Mouse (Mus musculus) kidney, postnatal 0 days (tissue): ENCODE results near the gene Tmem182. TPM values are rescaled to one million over a fixed set of nuclear protein-coding genes. Genes with fewer than 3 reads are reported as not detected.
A peak's percentile ranks its signal among the peaks of the same experiment; 100 is the strongest.

Experiments
- ATAC-seq: fragments of 200-750 bp; cut with Nextera tagmentation; replicated peaks from 2 replicates; pipeline ENCODE4 v1.8.0; 2017; ENCODE audit warnings: low read depth, moderate number of reproducible peaks, moderate TSS enrichment, moderate library complexity; ENCODE audit not compliant: low FRiP score
- DNase-seq: peaks from one replicate; pipeline ENCODE4 v3.0.0-alpha.2; 2016; ENCODE audit warnings: low spot score
- H3K27ac ChIP-seq: fragments of 300-500 bp; sonication (generic); 2 replicates; pipeline ENCODE4 v1.5.1; 2014; ENCODE audit warnings: mild to moderate bottlenecking
- H3K27me3 ChIP-seq: fragments of 300-500 bp; sonication (generic); 2 replicates; pipeline ENCODE4 v1.6.1; 2014; ENCODE audit warnings: low read length, mixed read lengths; ENCODE audit not compliant: insufficient read depth
- H3K36me3 ChIP-seq: fragments of 300-500 bp; sonication (generic); 2 replicates; pipeline ENCODE4 v1.6.1; 2014; ENCODE audit warnings: low read length, mixed read lengths; ENCODE audit not compliant: insufficient read depth
- H3K4me1 ChIP-seq: fragments of 300-500 bp; sonication (generic); replicated peaks from 2 replicates; pipeline ENCODE4 v1.6.1; 2014; ENCODE audit warnings: antibody characterized with exemption, low read length, mixed read lengths; ENCODE audit not compliant: insufficient read depth
- H3K4me2 ChIP-seq: fragments of 300-500 bp; sonication (generic); 2 replicates; pipeline ENCODE4 v1.6.1; 2014; ENCODE audit warnings: mild to moderate bottlenecking, low read length, moderate library complexity, mixed read lengths
- H3K4me3 ChIP-seq: fragments of 300-500 bp; sonication (generic); replicated peaks from 2 replicates; pipeline ENCODE4 v1.5.1; 2014; ENCODE audit warnings: low read depth, low read length
- H3K9ac ChIP-seq: fragments of 300-500 bp; sonication (generic); 2 replicates; pipeline ENCODE4 v1.6.1; 2014; ENCODE audit warnings: low read depth, low read length
- H3K9me3 ChIP-seq: fragments of 300-500 bp; sonication (generic); replicated peaks from 2 replicates; pipeline ENCODE4 v1.6.1; 2016; ENCODE audit warnings: low read length, inconsistent platforms, mixed read lengths
- CTCF ChIP-seq: IDR thresholded peaks from 2 replicates; pipeline ENCODE4 v1.5.1; 2016; ENCODE audit warnings: antibody characterized with exemption, low read depth, mild to moderate bottlenecking, moderate library complexity
- WGBS: fragments of 180-500 bp; shearing (Covaris S2); extraction: QIAGEN DNeasy Blood & Tissue Kit; methylation state at CpG from one replicate; pipeline ENCODE4 v1.1.7; 2014; 5-methylcytosine and 5-hydroxymethylcytosine counted together
- polyA plus RNA-seq: library from polyadenylated mRNA; unstranded; fragments of >200 nt; fragmentation: Nextera tagmentation; extraction: Ambion mirVana; gene quantifications from 2 replicates; pipeline ENCODE4 v1.2.1, GENCODE M21; 2015

The Tmem182 gene
- polyA plus RNA-seq, 1 experiment from 2014 or later, result 0.71 TPM

GRCm38 (mm10) chr1:40880527-40880926 is 75.1 kb downstream of the Tmem182 start:
- H3K9me3 ChIP-seq, result no peaks in the 10 kb centered on the region
- DNase-seq, result no peak
- no peak overlapping the region for H3K27ac ChIP-seq
- no peaks in the 10 kb centered on the region for H3K27me3 ChIP-seq
- no peak for ATAC-seq
- H3K4me3 ChIP-seq, result no peak overlapping the region
- whole genome bisulfite sequencing, result 31% methylated on average over 2 of the region's 2 CpGs
- peak; percentile 39; the same call in 1 of the 2 replicates for TF ChIP-seq CTCF
- H3K4me1 ChIP-seq, result no peaks in the 10 kb centered on the region
- H3K36me3 ChIP-seq, result no peaks in the 10 kb centered on the region
- H3K4me2 ChIP-seq, result no peak overlapping the region
- no peak overlapping the region for H3K9ac ChIP-seq

GRCm38 (mm10) chr1:40883856-40884255 is 78.5 kb downstream of the Tmem182 start:
- Histone ChIP-seq H3K27me3 (no peaks in the 10 kb centered on the region), H3K4me3 (no peak overlapping the region), H3K9ac (no peak overlapping the region), H3K36me3 (no peaks in the 10 kb centered on the region), H3K4me1 (no peaks in the 10 kb centered on the region), H3K4me2 (no peak overlapping the region), H3K27ac (no peak overlapping the region), H3K9me3 (no peaks in the 10 kb centered on the region)
- no peak for TF ChIP-seq CTCF
- DNase-seq, result no peak
- 89% methylated on average over 2 of the region's 2 CpGs for WGBS
- ATAC-seq, result no peak

- 78% methylated on average over 6 of the region's 6 CpGs for WGBS
Measured at GRCm38 (mm10) chr1:40884943-40885342, 79.5 kb downstream of the Tmem182 start.

GRCm38 (mm10) chr1:40887673-40888072 is 82.3 kb downstream of the Tmem182 start:
- Histone ChIP-seq H3K4me2 (no peak overlapping the region), H3K36me3 (no peaks in the 10 kb centered on the region), H3K9ac (no peak overlapping the region), H3K27me3 (no peaks in the 10 kb centered on the region), H3K9me3 (no peaks in the 10 kb centered on the region), H3K4me3 (no peak overlapping the region), H3K4me1 (no peaks in the 10 kb centered on the region), H3K27ac (no peak overlapping the region)
- DNase-seq (peak; percentile 76), ATAC-seq (0 out of 2 replicates have a peak, but pooled peaks have one; percentile 29)
- WGBS, result 34% methylated on average over 12 of the region's 12 CpGs
- peak; percentile 80 for TF ChIP-seq CTCF

More at GRCm38 (mm10) chr1:40884943-40885342, 79.5 kb downstream of the Tmem182 start:
- Histone ChIP-seq H3K9ac (no peak overlapping the region), H3K27me3 (no peaks in the 10 kb centered on the region), H3K36me3 (no peaks in the 10 kb centered on the region), H3K4me1 (no peaks in the 10 kb centered on the region), H3K9me3 (no peaks in the 10 kb centered on the region), H3K4me3 (no peak overlapping the region), H3K27ac (no peak overlapping the region), H3K4me2 (no peak overlapping the region)
- ATAC-seq (no peak), DNase-seq (no peak)
- TF ChIP-seq CTCF, result peak; percentile 38; the same call in 1 of the 2 replicates

- no peak for ATAC-seq
- Histone ChIP-seq H3K27me3 (no peaks in the 10 kb centered on the region), H3K4me1 (no peaks in the 10 kb centered on the region), H3K4me3 (no peak overlapping the region), H3K36me3 (no peaks in the 10 kb centered on the region), H3K9ac (no peak overlapping the region), H3K4me2 (no peak overlapping the region), H3K27ac (no peak overlapping the region), H3K9me3 (no peaks in the 10 kb centered on the region)
- WGBS, result 90% methylated on average over 8 of the region's 8 CpGs
- no peak for DNase-seq
- no peak for TF ChIP-seq CTCF
Measured at GRCm38 (mm10) chr1:40888396-40889040, 83.1 kb downstream of the Tmem182 start.

GRCm38 (mm10) chr1:40889617-40890016 is 84.2 kb downstream of the Tmem182 start:
- 73% methylated on average over 14 of the region's 14 CpGs for WGBS
- no peak overlapping the region for H3K9ac ChIP-seq
- no peaks in the 10 kb centered on the region for H3K36me3 ChIP-seq
- no peak overlapping the region for H3K4me3 ChIP-seq
- DNase-seq (no peak), ATAC-seq (no peak)
- H3K4me2 ChIP-seq, result no peak overlapping the region
- H3K27ac ChIP-seq, result no peak overlapping the region
- H3K4me1 ChIP-seq, result no peaks in the 10 kb centered on the region
- H3K27me3 ChIP-seq, result no peaks in the 10 kb centered on the region
- no peaks in the 10 kb centered on the region for H3K9me3 ChIP-seq
- TF ChIP-seq CTCF, result no peak

GRCm38 (mm10) chr1:40890246-40890645 is 84.8 kb downstream of the Tmem182 start:
- H3K4me1 ChIP-seq, result no peaks in the 10 kb centered on the region
- H3K4me2 ChIP-seq, result no peak overlapping the region
- 45% methylated on average over 8 of the region's 8 CpGs for WGBS
- no peaks in the 10 kb centered on the region for H3K27me3 ChIP-seq
- no peak overlapping the region for H3K27ac ChIP-seq
- H3K9me3 ChIP-seq, result no peaks in the 10 kb centered on the region
- ATAC-seq, result no peak
- TF ChIP-seq CTCF, result no peak
- no peak overlapping the region for H3K4me3 ChIP-seq
- DNase-seq, result no peak
- H3K9ac ChIP-seq, result no peak overlapping the region
- H3K36me3 ChIP-seq, result no peaks in the 10 kb centered on the region
